Mouse (Mus musculus): Measurements from ENCODE around the gene Antxr1. TPM values are rescaled to one million over a fixed set of nuclear protein-coding genes. Genes with fewer than 3 reads are reported as not detected.

The Antxr1 gene
- polyA plus RNA-seq, 1 experiment, result 200 TPM

DNA sequence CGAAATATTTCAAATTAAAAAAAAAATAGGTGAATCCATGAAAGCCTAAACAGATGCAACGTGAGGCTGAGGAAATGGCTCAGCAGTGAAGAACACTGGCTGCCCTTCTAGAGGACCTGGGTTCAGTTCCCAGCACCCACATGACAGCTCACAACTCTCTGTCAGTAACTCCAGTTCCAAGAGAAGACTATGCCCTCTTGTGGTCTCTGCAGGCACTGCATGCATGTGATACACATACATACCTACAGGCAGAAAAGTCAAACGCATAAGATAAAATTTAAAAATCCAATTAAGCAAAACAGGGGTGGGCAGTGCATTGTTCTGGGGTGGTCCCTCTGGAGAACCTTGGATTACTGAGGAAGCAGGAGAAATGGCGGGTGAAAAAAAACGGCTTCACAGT is 60.8 kb downstream of the Antxr1 start:
- TF ChIP-seq POLR2A (IDR thresholded peaks at IDR 0.05; ENCODE audit: low read depth, low read length) (no peak), CTCF (IDR thresholded peaks at IDR 0.05; ENCODE audit: borderline replicate concordance, insufficient read depth, low read length) (no peak)
- Histone ChIP-seq H3K27ac (ENCODE audit: insufficient read depth, low read length) (no peak overlapping the region), H3K4me3 (ENCODE audit: insufficient read depth, low read length) (no peak overlapping the region), H3K4me1 (ENCODE audit: control insufficient read depth, insufficient read depth, low read length) (peaks cover 29% of the 10 kb centered on the region)

DNA sequence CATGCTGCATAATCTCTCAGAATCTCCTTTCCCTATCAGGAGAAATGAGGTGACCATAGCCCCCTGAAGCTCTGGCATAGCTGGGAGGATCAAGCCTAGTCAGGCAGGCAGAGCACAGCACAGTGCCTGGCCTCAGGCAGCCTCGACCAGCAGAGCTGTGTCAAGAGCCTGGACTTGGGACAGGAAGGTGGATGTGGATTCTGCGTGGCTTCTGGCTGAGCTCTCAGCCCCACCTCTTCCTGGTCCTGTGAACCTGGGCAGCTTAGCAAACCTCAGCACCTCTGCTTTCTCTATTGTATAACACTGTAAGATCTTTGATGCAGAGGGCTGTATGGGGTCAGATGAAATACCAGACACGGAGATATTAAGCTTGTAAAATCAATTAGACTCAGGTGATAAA is 61.8 kb downstream of the Antxr1 start:
- no peak for TF ChIP-seq CTCF (IDR thresholded peaks at IDR 0.05; ENCODE audit: borderline replicate concordance, insufficient read depth, low read length)
- TF ChIP-seq POLR2A (IDR thresholded peaks at IDR 0.05; ENCODE audit: low read depth, low read length), result no peak
- peaks cover 29% of the 10 kb centered on the region for H3K4me1 ChIP-seq (ENCODE audit: control insufficient read depth, insufficient read depth, low read length)
- no peak overlapping the region for H3K27ac ChIP-seq (ENCODE audit: insufficient read depth, low read length)
- no peak overlapping the region for H3K4me3 ChIP-seq (ENCODE audit: insufficient read depth, low read length)

DNA sequence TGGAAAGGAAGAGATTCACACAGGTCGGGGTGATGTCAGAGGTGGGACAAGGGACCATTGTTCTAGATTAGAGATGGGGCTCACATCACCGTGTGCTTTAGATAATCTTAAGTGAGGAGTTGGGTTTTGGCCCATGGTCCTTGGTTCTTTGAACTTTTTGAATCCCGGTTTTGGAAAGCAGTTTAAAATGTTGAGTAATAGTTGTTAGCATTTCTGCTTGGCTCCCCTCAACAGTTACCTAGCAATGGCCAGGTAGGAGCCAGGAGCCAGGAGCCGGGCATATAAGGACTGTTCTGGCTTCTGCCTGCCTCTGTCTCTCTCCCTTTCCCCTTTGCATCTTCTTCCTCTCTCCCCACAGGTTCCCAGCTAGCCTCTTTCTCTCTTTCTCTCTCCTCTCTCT is 62.5 kb downstream of the Antxr1 start:
- Histone ChIP-seq H3K4me3 (ENCODE audit: insufficient read depth, low read length) (no peak overlapping the region), H3K27ac (ENCODE audit: insufficient read depth, low read length) (peak overlapping the region; percentile 90), H3K4me1 (ENCODE audit: control insufficient read depth, insufficient read depth, low read length) (peaks cover 25% of the 10 kb centered on the region)
- TF ChIP-seq CTCF (IDR thresholded peaks at IDR 0.05; ENCODE audit: borderline replicate concordance, insufficient read depth, low read length), result no peak
- no peak for TF ChIP-seq POLR2A (IDR thresholded peaks at IDR 0.05; ENCODE audit: low read depth, low read length)

DNA sequence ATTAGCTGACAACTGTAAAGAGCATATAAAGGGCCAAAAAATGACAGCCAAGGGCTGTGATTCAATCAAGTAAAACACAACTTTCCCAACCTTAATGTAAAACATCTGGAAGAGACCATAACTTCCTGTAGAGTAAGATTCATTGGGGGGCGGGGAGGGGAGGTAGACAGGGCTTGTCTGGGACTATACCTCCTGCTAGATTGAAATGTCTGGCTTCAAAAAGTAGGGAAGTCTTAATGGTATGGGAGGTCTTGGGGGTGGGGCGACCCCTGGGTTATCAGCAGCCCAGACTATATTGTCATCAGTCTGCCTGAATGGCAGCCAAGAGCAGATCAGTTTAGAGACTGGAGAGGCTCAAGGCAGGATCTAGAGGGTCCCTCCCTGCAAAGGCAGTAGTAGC is 63.4 kb downstream of the Antxr1 start:
- no peak overlapping the region for H3K4me3 ChIP-seq (ENCODE audit: insufficient read depth, low read length)
- TF ChIP-seq POLR2A (IDR thresholded peaks at IDR 0.05; ENCODE audit: low read depth, low read length), result no peak
- TF ChIP-seq CTCF (IDR thresholded peaks at IDR 0.05; ENCODE audit: borderline replicate concordance, insufficient read depth, low read length), result no peak
- H3K27ac ChIP-seq (ENCODE audit: insufficient read depth, low read length), result peak overlapping the region; percentile 90
- peaks cover 23% of the 10 kb centered on the region for H3K4me1 ChIP-seq (ENCODE audit: control insufficient read depth, insufficient read depth, low read length)

DNA sequence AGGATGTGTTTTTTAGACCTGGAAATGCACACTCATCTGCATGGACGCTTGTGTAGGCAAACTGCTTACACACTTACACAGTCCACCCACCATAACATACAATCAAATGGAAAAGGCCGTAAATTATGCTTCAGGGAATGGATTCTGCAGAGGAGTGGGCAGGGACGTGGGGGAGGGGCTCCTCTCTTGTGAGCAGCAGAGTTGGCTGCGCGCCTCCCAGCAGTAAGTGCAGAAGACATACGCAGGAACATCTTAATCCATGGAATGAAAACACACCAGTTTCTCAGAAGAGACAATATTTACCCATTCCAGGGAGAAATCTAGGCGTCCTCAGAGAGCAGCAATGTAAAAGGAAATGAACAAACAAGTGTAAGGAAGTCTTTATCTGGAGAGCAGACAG is 65.2 kb downstream of the Antxr1 start:
- H3K4me1 ChIP-seq (ENCODE audit: control insufficient read depth, insufficient read depth, low read length), result peaks cover 21% of the 10 kb centered on the region
- TF ChIP-seq CTCF (IDR thresholded peaks at IDR 0.05; ENCODE audit: borderline replicate concordance, insufficient read depth, low read length), result no peak
- TF ChIP-seq POLR2A (IDR thresholded peaks at IDR 0.05; ENCODE audit: low read depth, low read length), result no peak
- H3K27ac ChIP-seq (ENCODE audit: insufficient read depth, low read length), result peak overlapping the region; percentile 90
- no peak overlapping the region for H3K4me3 ChIP-seq (ENCODE audit: insufficient read depth, low read length)

DNA sequence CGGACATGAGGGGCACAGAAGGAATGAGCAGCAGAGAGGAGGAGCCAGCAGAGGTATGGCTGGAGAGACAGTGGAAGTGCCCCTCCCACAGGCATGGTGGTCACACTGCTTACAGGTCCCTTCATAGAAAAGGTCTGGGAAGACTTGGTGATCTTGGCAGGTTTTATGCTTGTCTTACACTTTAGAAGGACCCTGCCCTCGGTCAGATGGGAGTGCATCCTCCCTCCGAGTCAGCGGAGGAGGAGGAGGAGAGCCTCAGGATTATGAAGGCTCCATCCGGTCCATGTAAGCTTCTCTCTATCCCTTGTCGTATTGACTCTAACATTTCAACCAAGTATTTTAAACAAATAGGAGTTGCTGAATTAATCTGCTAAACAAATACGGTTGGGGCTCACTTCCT is 65.7 kb downstream of the Antxr1 start:
- Histone ChIP-seq H3K4me1 (ENCODE audit: control insufficient read depth, insufficient read depth, low read length) (peaks cover 21% of the 10 kb centered on the region), H3K27ac (ENCODE audit: insufficient read depth, low read length) (peak overlapping the region; percentile 23; the same call in 1 of the 2 replicates), H3K4me3 (ENCODE audit: insufficient read depth, low read length) (no peak overlapping the region)
- TF ChIP-seq POLR2A (IDR thresholded peaks at IDR 0.05; ENCODE audit: low read depth, low read length), result no peak
- no peak for TF ChIP-seq CTCF (IDR thresholded peaks at IDR 0.05; ENCODE audit: borderline replicate concordance, insufficient read depth, low read length)

DNA sequence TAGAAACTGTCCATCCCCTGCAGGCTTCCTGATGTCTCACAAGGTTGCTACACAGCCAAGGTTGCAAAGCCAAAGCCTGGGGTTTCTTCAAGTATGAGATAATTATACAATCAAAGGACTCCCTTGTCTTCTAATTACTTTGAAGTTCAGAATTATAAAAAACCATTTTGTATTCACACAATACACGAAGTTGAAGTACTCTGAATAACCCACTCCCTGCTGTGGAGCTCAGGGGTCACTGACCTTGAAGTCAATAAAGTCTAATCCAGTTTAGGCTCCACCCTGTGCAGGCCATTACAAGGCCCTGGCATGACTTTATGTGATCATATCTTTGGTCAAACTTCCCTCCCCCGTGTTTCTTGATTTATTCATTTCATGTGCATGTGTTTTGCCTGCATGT is 73.0 kb downstream of the Antxr1 start:
- no peak for TF ChIP-seq POLR2A (IDR thresholded peaks at IDR 0.05; ENCODE audit: low read depth, low read length)
- no peak for TF ChIP-seq CTCF (IDR thresholded peaks at IDR 0.05; ENCODE audit: borderline replicate concordance, insufficient read depth, low read length)
- H3K4me3 ChIP-seq (ENCODE audit: insufficient read depth, low read length), result no peak overlapping the region
- H3K4me1 ChIP-seq (ENCODE audit: control insufficient read depth, insufficient read depth, low read length), result peaks cover 3% of the 10 kb centered on the region; the same call in 1 of the 2 replicates
- H3K27ac ChIP-seq (ENCODE audit: insufficient read depth, low read length), result no peak overlapping the region

DNA sequence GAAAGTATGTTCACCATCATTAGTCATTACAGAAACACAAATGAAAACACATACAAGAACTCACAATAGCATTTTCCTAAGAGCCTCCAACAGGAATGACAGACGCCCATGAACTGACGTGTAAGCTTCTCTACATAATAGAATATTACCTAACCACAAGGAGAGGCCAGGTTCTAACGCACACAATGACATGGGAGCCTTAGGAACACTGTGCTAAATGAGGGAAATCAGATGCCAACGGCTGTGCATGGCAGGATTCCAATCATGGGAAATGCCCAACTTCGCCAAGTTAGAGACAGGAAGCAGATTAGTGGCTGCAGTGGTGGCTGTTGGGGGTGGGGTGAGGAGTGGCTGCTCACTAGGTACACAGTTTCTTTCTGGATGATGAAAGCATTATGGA is 76.6 kb downstream of the Antxr1 start:
- TF ChIP-seq CTCF (IDR thresholded peaks at IDR 0.05; ENCODE audit: borderline replicate concordance, insufficient read depth, low read length) (no peak), POLR2A (IDR thresholded peaks at IDR 0.05; ENCODE audit: low read depth, low read length) (no peak)
- Histone ChIP-seq H3K4me1 (ENCODE audit: control insufficient read depth, insufficient read depth, low read length) (peaks cover 3% of the 10 kb centered on the region; the same call in 1 of the 2 replicates), H3K27ac (ENCODE audit: insufficient read depth, low read length) (no peak overlapping the region; the same call in 1 of the 2 replicates), H3K4me3 (ENCODE audit: insufficient read depth, low read length) (no peak overlapping the region)

DNA sequence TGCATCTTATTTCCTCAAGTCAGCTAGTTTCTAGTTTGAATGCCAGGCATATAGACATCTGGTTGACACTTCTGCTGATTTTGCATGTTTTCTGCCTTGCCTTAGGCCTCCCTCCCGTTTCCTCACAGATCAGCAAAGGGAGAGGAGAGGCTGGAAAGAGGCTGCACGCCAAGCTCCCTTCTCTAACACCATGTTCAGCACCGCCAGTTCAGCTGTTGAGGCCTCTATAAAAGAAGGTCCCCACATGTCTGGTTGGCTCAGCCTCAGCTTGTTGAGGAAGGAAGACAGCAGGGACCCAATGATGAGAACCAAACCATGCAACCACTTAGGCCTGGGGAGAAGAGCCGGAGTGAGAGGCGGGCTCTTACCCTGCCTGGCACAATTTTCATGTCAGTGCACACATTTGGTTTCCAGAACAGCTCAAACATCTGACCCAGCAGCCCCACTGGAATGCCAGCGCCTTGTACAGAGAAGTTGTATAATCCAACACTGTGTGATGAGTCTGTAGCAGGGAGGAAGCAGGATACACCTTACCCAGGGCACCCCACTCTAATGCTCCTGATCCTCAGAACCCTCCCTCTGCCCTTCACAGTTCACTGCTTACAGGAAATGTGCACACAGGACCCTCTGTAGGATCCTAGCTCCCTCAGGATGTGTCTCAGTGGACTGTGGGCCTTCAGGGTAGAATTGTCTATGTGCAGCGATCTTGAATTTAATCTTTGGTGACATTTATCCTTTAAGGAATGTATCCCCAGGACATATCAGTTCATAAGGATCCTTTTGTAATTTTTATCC is 77.4 kb downstream of the Antxr1 start:
- no peak for TF ChIP-seq POLR2A (IDR thresholded peaks at IDR 0.05; ENCODE audit: low read depth, low read length)
- TF ChIP-seq CTCF (IDR thresholded peaks at IDR 0.05; ENCODE audit: borderline replicate concordance, insufficient read depth, low read length), result no peak
- Histone ChIP-seq H3K27ac (ENCODE audit: insufficient read depth, low read length) (no peak overlapping the region), H3K4me3 (ENCODE audit: insufficient read depth, low read length) (no peak overlapping the region), H3K4me1 (ENCODE audit: control insufficient read depth, insufficient read depth, low read length) (peaks cover 3% of the 10 kb centered on the region; the same call in 1 of the 2 replicates)

DNA sequence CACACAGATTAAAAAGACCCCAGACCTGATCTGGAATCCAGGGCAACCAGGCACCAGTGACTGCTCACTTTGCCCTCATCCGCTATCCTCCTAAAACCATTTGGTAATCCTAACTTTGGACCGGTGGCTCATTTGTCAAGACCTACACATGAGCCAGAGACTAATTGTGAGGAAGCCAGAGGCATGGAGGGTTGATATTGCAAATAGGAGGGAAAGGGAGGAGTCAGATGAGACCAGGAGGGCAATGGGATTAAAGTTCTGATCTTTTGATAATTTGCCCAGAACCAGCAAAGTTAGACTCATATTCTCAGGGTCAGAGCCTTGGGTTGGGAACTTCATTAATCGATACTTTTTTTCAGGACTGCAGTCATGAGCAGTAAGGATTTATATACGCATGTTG is 78.2 kb downstream of the Antxr1 start:
- H3K4me1 ChIP-seq (ENCODE audit: control insufficient read depth, insufficient read depth, low read length), result peaks cover 3% of the 10 kb centered on the region; the same call in 1 of the 2 replicates
- H3K27ac ChIP-seq (ENCODE audit: insufficient read depth, low read length), result no peak overlapping the region
- TF ChIP-seq POLR2A (IDR thresholded peaks at IDR 0.05; ENCODE audit: low read depth, low read length), result no peak
- no peak for TF ChIP-seq CTCF (IDR thresholded peaks at IDR 0.05; ENCODE audit: borderline replicate concordance, insufficient read depth, low read length)
- no peak overlapping the region for H3K4me3 ChIP-seq (ENCODE audit: insufficient read depth, low read length)

All from embryonic fibroblast, embryonic 13.5 days (primary cell).